Mouse (Mus musculus) fat pad, adult 2 months (tissue): ENCODE data around the gene Thsd4.

Experiments
- DNase-seq: peaks from one replicate; pipeline ENCODE4 v3.0.0-alpha.2; 2011; ENCODE audit warnings: low read depth, low spot score; ENCODE audit errors: extremely low read depth

The Thsd4 gene

DNA sequence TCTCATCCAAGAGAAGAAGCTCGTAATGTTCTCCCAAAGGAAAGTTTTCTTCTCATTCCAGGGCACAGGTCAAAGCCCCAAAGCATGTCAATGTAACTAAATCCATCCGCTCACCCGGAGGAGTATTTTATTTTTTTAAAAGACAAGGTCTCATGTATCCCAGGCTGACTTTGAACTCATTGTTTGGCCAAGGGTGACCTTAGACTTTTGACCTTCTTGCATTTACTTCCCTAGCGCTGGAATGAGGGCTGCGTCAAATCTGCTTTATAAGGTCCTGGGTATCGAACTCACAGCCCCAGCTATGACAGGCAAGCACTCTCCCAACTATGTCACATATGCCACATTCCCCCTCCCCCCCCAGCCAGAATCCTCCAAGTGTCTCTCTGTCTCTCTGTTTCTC lies 137.1 kb downstream of the Thsd4 start:
- DNase-seq = no peak

DNA sequence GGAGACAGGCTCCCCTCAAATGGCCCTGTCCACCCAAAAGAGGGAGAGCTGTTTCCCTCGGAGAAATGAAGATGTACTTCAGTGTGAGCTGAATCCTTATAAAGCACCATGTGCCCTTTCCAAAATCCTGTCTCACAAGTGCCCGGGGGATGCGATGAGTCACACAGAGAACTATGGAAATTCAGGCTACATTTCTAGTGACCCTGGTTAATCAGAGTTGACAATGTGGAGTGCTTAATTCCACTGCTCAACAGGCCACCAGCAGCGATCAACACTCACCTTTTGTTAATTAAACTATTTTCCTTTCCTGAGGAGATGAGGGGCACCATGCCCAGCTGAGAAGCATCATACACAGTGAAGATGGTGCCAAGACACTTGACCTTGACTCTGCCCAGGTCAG lies 138.9 kb downstream of the Thsd4 start:
- no peak for DNase-seq

DNA sequence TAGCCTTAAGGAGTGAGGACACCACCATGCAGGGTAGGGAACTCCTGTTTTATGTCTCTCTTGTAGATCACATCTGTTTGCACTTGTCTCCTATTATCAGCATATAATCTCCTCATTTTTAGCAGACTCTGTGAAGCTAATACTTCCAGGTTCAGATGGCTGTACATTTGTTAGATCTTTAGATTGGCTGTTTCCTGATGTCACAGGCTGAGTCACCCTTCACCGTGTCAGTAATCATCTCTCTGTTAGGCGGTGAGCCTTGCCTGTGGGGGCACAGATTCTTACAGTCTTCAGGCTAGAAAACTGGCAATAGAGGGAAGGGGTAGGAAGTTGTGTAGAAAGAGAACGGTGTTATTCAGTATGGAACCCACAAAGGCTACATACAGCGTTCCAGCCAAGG lies 139.3 kb downstream of the Thsd4 start:
- DNase-seq = no peak

DNA sequence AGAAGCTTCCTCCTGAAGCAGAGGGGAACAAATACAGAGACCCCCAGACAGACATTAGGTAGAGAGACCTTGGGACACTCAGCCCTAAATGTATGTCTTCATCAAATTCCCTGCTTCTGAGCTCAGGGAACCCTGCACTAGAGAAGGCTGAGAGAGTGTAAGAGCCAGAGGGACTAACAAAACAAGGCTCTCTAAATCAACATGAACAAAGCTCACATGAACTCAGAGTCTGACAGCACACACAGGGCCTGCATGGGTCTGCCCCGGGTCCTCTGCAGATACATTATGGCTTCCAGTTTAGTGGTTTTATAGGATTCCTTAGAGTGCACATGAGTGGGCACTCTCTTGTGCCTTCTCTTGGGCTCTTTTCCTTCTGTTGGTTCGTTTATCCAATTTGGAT lies 140.8 kb downstream of the Thsd4 start:
- DNase-seq = no peak

DNA sequence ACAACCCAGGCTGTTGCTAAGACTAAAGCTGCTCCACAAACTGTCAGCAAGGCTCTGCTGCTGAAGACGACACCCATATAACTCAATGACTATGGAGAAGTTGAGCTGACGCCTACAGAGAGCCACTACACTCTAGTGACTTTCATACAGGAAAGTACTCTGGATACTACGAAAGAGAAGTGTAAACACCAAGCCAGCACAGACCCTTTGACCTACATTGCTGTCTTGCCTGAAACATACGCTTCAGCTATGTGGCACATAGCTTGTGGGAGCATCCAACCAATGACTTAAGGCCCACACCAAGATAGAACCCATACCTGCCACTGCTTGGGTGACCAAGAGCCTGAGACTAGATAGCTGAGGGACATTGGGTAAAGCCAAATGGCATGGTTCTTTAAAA lies 141.3 kb downstream of the Thsd4 start:
- no peak for DNase-seq

DNA sequence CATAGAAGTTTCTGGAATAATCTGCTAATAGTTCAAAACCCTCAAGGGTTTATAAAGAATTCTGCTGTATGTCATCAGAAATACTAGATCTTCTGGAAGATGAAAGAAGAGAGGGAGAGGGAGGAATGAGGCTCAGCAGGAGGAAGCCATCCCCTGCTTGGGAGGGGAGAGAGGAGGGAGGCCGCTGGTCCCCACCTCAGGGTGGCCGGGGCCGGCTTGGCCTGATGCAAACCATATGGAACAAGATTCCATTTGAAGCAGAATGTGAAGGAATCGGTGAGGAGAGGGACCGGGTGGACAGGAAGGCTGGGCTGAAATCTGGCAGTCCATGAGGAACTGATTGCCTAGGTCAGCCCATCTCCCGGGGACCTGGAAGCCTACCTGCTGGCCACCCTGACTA lies 143.6 kb downstream of the Thsd4 start:
- no peak for DNase-seq

DNA sequence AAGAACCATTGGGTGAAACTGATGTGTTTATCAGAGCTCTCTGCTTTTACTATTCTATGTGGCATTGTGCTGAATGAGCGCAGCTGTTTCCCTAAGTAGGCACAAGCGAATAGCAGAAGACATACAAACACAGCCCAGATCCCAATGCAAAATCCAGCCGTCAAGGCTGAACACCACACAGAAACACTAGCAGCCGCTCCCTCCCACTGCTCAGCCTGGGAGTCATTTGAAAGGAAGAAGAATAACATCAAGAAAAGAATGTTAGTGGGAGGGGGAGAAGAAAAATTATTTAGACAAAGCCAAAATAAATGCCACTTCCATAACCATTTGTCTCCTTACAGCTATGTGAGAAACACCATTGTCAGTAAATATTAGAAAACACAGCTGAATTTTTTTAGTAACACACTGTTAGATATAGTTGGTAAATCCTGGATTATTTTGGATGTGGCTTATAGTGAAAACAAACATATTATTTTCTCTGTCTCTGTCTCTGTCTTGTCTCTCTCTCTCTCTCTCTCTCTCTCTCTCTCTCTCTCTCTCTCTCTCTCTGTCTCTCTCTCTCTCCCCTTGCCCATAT lies 148.6 kb downstream of the Thsd4 start:
- DNase-seq = no peak

DNA sequence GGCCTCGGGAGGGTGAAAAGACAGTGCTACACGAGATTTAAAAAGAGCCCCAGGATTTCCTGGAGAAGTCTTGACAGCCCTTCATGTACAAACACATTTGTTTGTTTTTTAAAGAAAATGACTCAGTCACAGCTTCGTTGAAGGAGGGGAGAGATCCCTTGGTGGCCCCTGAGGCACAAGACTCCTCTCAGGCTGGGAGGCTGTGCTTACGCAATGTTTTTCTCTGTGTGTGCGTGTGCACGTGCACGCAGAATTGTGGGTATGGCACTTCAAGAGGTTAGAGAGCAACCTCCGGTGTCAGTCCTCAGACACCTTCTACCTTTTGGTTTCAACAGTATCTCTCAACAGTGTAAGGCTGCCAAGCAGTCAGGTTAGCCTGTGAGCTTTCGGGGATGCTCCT lies 153.3 kb downstream of the Thsd4 start:
- DNase-seq = no peak

DNA sequence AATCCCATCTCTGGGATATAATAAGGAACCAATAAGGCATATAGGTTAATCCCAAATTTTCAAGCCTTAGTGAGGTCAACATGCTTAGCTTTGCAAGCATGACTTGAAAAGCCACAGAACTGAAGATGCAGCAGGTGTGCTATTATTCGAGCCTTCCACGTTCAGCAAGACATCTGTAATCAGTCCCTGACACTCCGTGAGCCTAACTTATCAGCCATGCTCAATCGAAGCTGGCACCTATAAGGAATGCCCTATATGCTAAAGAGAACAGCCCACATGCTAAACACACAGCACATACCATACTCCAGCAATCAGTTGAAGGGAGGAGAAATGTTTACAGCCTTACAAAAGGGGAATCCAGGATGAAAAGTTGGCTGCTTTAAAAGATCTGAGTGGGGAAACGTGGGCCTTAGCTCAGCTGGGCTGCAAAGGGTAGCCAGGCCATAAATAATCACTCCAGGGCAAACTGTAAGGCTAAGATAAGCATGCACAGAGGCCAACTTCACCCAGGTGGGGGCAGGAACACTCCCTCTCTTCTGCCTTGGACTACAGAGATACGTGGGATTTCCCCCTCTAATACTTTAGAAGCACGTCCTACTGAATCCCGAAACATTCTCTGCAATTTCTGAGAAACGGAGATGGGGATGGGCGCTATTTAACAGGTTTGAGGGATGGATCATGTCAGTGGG lies 154.1 kb downstream of the Thsd4 start:
- DNase-seq = no peak

DNA sequence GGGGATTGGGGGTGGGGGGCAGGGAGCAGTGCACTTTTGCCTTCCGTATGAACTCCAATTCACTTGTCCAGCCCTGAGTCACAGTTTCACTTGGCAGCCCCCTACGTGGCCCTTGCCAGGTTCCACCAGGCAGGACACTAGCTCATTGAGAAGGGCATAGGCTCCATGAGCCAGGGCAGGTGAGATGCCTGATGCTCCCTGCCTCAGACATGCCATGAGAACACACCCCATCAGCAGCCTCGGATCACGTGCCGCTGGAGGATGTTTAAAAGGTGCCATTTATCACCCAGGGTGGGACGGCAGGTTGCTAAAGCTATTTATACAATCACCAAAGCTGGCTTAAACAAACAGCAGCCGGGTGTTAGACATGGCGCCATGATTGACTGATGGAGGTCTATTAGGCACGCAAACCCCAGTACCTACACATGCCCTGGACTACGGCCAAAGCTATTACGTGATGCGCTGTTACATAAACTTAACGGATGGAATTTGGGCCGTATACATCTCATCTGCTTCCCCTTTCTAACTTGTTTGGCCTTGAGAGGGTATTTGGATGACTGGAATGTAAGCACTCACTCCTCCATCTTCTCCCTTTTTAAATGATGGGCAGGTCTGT lies 157.6 kb downstream of the Thsd4 start:
- DNase-seq = no peak

DNA sequence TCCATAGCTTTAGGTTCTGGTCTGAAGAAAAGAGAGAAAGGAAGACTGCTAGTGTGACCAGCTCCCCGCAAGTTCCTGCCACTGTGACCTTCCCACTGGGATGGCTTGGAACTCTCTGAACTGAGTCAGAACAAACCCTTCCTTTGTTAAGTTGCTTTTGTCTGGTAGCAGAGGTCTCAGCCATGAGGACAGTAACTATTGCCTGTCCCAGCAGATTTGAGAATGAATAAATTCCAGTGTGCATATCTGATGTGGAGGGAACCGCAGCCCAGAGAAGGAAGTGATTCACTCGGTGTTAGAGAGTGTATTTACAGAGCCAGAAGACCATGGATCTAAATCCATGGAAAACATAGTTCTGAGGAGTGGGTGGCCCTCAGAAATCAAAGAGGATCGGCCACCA lies 169.5 kb downstream of the Thsd4 start:
- no peak for DNase-seq

DNA sequence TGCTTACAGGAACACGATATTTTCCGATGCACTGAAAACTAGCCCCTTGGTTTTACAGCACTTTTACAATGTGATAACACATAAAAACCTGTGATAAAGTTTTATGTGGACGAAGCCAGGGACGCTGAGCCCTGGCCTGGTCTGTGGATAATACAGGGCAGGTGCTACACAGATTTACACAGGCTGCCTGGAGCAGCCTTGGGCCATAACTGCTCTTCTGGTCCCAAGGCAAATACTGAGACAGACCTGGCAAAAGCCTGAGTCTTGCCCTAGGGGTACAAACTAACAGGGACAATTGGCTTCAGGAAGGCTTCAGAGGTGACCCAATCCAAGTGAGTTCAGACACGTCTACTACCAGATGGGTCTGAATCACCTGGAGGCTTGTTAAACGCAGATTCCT lies 170.7 kb downstream of the Thsd4 start:
- no peak for DNase-seq

DNA sequence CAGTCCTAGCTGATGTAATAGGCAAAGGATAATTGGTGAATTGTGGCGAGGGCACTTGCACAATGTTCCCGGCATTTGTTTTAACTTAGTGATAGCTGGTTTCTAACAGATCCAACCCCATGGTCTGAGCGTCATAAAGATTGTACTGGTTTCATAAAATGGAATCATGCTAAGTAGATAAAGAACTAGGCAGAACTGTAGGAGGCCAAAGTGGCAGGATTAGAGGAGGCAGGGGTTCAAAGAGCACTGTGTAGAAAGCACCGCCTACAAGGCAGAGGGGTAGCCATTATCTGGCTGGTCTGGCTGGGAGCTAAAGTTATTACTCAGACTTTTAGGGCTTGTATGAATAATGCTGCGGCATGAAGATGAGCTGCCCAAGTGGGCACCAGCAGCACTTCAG lies 185.7 kb downstream of the Thsd4 start:
- no peak for DNase-seq

DNA sequence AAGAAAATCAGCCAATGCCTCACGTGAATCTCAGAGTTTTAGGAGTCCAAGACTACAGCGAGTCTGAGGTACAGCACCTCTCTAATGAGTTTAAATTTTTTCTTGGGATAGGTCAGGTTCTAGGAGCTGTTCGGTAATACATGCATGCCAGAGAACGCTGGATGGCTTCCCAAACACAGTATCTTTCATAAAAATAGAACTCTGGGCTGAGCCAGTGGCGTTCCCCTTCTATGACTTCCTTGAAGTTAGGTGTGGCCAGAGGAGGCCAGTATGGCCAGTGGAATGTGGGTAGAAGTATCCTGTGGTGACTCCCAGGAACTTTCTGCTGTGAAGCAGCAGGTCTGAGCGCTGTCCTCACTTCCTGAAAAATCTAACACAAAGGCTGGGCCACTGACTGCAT lies 186.4 kb downstream of the Thsd4 start:
- no peak for DNase-seq

DNA sequence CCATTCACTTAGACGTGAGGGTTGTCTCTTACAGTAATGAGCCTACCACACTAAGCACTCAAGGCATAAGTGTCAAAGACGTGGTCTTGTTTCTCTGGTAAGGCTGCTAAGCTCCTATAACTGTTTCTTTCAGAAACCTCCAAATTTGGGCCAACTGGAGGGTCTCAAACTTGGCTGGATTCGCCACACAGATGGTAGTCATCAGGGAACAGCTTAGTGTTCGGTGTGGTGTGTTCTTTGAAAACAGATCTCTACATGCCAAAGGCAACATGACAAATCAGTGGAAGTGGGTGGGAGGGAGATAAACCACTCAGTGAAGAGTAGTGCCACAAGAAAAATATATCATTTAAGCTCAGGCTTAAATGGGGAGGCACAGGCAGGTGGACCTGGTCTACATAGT lies 191.9 kb downstream of the Thsd4 start:
- DNase-seq = no peak

DNA sequence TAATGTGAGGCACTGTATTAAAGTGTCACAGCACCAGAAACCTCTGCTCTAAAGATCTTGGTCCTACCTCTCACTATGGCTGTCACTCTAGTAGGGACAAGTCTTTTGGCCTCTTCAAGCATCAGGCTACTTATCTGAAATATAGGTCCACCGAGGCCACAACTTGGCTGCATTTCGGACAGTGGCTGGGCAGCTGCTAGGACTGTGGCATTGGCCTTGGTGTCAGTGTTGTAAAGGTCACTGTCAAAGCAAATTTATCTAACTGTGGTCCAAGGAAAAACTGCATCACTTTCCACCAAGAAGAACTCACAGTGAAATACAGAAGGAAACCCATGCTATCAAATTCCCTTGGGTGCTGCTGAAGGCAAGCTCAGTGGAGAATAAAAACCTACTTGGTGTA lies 197.1 kb downstream of the Thsd4 start:
- DNase-seq = no peak

DNA sequence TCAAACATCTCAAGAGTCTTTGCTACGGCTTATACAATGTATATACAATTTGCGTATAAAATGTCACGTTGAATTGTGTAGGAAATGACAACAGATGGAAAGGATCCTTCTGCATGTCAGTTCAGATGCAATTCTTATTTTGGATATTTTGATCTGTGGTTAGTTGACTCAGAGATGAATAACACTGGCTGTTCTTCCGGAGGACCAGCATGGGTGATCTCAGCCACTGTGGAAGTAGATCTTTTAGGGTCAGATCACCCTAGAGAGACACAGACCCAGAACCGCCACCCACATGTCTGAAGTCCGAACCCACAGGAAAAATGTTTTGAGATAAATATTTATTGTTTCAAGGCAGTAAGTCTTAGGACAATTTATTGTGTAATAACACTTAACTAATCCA lies 198.4 kb downstream of the Thsd4 start:
- no peak for DNase-seq

DNA sequence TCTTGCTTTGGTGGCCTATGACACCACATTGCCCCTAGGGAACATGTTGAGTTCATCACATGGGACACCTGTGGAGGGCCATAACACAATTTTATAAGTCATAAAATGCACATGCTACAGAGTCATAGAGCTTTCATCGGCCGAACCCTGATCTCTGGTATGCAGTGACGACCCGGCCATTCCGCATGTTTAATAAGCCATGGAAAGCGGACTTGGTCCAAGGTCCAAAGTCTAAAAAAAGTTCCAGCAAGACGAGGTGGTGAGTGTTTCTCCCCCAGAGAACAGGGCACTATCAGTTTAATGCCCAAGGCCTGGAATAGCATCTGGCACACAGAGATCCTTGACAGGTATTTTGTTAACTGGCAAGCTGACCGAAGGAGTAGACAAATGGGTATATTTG lies 204.6 kb downstream of the Thsd4 start:
- no peak for DNase-seq

DNA sequence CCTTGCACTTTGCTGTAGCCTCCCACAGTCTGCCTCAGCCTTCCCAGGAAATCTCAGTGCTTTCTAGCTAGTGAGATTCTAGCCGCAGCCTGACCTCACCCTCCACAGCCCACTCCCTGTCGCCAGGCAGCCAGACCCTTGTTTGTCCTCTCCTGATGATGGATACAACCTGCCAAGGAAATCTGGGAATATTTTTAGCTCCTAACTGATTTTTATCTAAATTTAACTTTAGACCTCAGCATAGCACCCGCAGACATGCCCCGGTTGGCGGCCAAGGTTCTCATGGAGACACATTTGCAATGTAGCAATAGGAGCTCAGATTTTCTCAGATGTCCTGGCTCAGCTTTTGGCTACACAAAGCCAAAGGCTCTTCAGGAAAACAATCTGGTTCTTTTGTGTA lies 205.3 kb downstream of the Thsd4 start:
- no peak for DNase-seq

DNA sequence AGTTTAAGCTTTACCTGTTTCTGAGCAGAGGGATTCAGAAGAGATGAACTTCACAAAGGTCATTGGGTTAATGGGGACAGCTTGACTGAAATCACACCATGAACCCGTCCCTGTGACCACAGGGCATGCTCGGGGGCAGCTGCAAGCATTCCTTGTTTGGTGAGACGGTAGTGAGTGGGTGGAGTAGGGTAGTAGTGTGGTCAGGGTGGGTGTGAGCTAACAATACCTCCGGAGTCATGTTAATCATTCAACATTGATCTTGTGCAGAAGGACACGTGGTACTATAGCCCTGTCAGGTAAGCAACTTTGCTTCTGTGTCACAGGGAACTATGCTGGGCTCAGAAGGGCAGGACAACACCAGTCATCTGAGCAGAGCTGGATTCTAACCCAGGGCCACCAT lies 206.3 kb downstream of the Thsd4 start:
- no peak for DNase-seq

DNA sequence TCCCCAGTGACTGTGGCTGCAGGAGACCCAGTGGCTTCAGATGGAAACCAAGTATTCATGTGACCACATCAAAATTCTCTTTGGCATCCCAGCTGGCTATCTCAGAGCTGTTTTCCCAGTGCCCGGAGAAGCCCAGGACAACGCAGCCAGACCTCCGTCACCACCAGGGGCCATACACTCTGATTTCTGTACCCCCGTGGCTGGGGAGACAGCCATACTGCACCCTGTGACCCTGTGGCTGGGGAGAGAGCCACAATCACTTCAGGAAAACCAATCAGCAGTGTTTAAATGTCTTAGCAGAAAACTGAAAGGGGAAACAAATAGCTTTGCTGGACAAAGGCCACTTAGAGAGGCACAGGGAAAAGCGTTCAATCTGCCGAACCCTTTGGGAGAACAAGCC lies 208.2 kb downstream of the Thsd4 start:
- DNase-seq = no peak

DNA sequence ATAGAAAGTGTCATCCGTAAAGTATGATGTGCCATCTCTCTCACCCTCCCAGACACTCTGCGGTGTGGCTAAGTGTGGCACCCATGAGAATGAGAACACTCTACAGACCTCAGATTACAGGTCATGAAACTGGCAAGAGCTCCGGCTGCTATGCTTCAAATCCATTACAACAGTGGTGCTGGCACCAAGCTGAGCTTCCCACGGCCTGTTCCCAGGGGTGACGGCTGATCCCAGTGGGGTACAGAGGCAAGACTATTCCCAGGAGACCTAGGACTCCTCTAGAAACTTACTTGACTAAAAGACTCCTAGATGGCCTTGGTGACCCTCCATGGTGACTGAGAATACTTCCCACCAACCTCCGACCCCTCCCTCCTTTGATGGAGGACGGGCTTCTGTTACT lies 209.2 kb downstream of the Thsd4 start:
- no peak for DNase-seq

DNA sequence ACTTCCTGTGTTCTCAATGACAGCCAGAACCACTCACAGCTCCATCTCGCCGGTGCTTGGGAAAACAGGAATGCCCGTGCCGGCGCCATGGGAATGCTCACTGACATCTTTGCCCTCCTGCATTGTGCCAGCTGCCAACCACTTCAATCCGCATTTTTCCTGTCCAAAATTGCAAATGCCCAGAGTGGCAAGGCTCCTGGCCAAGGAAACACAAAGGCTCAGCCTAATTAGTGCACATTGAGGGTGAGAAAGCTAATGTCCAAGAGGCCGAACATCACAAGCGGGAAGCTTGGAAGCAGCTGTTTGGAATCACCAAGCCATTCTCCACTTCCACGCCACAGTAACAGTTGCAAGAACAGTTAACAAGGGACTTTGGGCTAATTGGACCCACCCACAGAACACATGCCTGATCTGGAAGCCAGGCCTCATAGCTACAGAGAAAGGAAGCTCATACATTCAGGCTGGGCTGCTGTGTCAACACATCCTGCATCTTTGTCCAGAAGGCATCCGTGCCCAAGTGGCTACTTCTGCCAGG lies 210.2 kb downstream of the Thsd4 start:
- DNase-seq = no peak
